Mouse (Mus musculus) ES-Bruce4 (cell line): ENCODE measurements around the gene Actn3.

ENCODE experiments used
- CTCF ChIP-seq: IDR thresholded peaks from one replicate; pipeline ENCODE4 v1.8.1; 2011; ENCODE audit warnings: low read depth, low read length
- POLR2A ChIP-seq: IDR thresholded peaks from one replicate; pipeline ENCODE4 v1.8.1; 2011; ENCODE audit warnings: low read length; ENCODE audit not compliant: insufficient read depth

GRCm38 (mm10) chr19:4845846-4846245 is 31.9 kb downstream of the Actn3 start:
- TF ChIP-seq POLR2A (no peak), CTCF (no peak)
